Mouse (Mus musculus) v-Abl transformed pro-B cells (cell line): ENCODE measurements around the gene Etnk1.

Experiments
- in situ Hi-C, 2 experiments: fragments of 400-800 bp; cut with MboI; formaldehyde crosslinking; loops; one replicate each; pipeline ENCODE4 v1.15.1; 2025; ENCODE audit not compliant: unreplicated experiment in 2 of 2

Etnk1 gene

GRCm38 (mm10) chr6:143197053-143197452 lies 30.0 kb downstream of the Etnk1 start:
- in situ Hi-C loops: loop anchor here (10.0 to 25.0 kb wide), 3 partner anchors 422 to 835 kb away; partner anchors contain the start of gene Cmas (in 1 of the 2)

GRCm38 (mm10) chr6:143198421-143198820 lies 31.4 kb downstream of the Etnk1 start:
- in situ Hi-C loops: loop anchor here (10.0 to 25.0 kb wide), 3 partner anchors 424 to 836 kb away; partner anchors contain the start of gene Cmas (in 1 of the 2)

- in situ Hi-C loops: loop anchor here (25.0 kb wide), 1 partner anchor 1984 kb away; no protein-coding TSS in a partner anchor
Measured at GRCm38 (mm10) chr6:143203097-143203496, 36.1 kb downstream of the Etnk1 start.

GRCm38 (mm10) chr6:143208880-143209279 lies 41.9 kb downstream of the Etnk1 start:
- in situ Hi-C loops: loop anchor here (25.0 kb wide), 1 partner anchor 1978 kb away; no protein-coding TSS in a partner anchor

- in situ Hi-C loops: loop anchor here (10.0 to 25.0 kb wide), 3 partner anchors 1772 to 1975 kb away; no protein-coding TSS in a partner anchor
Measured at GRCm38 (mm10) chr6:143212766-143213165, 45.7 kb downstream of the Etnk1 start.

GRCm38 (mm10) chr6:143213461-143213860 lies 46.4 kb downstream of the Etnk1 start:
- in situ Hi-C loops: loop anchor here (10.0 to 25.0 kb wide), 3 partner anchors 1771 to 1974 kb away; no protein-coding TSS in a partner anchor

- in situ Hi-C loops: loop anchor here (10.0 to 25.0 kb wide), 3 partner anchors 1769 to 1971 kb away; no protein-coding TSS in a partner anchor
Measured at GRCm38 (mm10) chr6:143216221-143216620, 49.2 kb downstream of the Etnk1 start.

GRCm38 (mm10) chr6:143219347-143219746 lies 52.3 kb downstream of the Etnk1 start:
- in situ Hi-C loops: loop anchor here (10.0 to 25.0 kb wide), 3 partner anchors 1765 to 1968 kb away; no protein-coding TSS in a partner anchor

- in situ Hi-C loops: loop anchor here (25.0 kb wide), 1 partner anchor 1966 kb away; no protein-coding TSS in a partner anchor
Measured at GRCm38 (mm10) chr6:143221245-143221644, 54.2 kb downstream of the Etnk1 start.

GRCm38 (mm10) chr6:143224057-143224456 lies 57.0 kb downstream of the Etnk1 start:
- in situ Hi-C loops: loop anchor here (25.0 kb wide), 1 partner anchor 1963 kb away; no protein-coding TSS in a partner anchor

GRCm38 (mm10) chr6:143224885-143225284 lies 57.9 kb downstream of the Etnk1 start:
- in situ Hi-C loops: loop anchor here (25.0 kb wide), 1 partner anchor 1962 kb away; no protein-coding TSS in a partner anchor

GRCm38 (mm10) chr6:143228696-143229095 lies 61.7 kb downstream of the Etnk1 start:
- in situ Hi-C loops: no loop called here

GRCm38 (mm10) chr6:143229906-143230305 lies 62.9 kb downstream of the Etnk1 start:
- in situ Hi-C loops: no loop called here

- in situ Hi-C loops: no loop called here
Measured at GRCm38 (mm10) chr6:143230888-143231287, 63.9 kb downstream of the Etnk1 start.

GRCm38 (mm10) chr6:143232718-143233117 lies 65.7 kb downstream of the Etnk1 start:
- in situ Hi-C loops: no loop called here

- in situ Hi-C loops: no loop called here
Measured at GRCm38 (mm10) chr6:143234868-143235267, 67.8 kb downstream of the Etnk1 start.

GRCm38 (mm10) chr6:143239362-143240074 lies 72.5 kb downstream of the Etnk1 start:
- in situ Hi-C loops: no loop called here

GRCm38 (mm10) chr6:143243191-143243590 lies 76.2 kb downstream of the Etnk1 start:
- in situ Hi-C loops: no loop called here

GRCm38 (mm10) chr6:143257921-143258320 lies 90.9 kb downstream of the Etnk1 start:
- in situ Hi-C loops: no loop called here

- in situ Hi-C loops: no loop called here
Measured at GRCm38 (mm10) chr6:143259169-143259629, 92.2 kb downstream of the Etnk1 start.

GRCm38 (mm10) chr6:143259870-143260559 lies 93.0 kb downstream of the Etnk1 start:
- in situ Hi-C loops: no loop called here
